Mouse (Mus musculus) CH12.LX (cell line): ENCODE data around the gene Mob4. TPM values are rescaled to one million over a fixed set of nuclear protein-coding genes. Genes with fewer than 3 reads are reported as not detected.

ENCODE experiments used
- DNase-seq: peaks from one replicate; pipeline ENCODE4 v3.0.0-alpha.2; 2013; ENCODE audit errors: extremely low read depth
- H3K27ac ChIP-seq: 2 replicates; pipeline ENCODE4 v1.5.1; 2012; ENCODE audit warnings: low read depth, mild to moderate bottlenecking, control low read depth, moderate library complexity; ENCODE audit not compliant: insufficient read depth
- H3K27me3 ChIP-seq: replicated peaks from 2 replicates; pipeline ENCODE3; 2012; ENCODE audit warnings: inconsistent platforms
- H3K36me3 ChIP-seq, 2 experiments: replicated peaks in 1 of 2; 2 replicates each; pipeline versions ENCODE3 to v1.6.1; 2012; ENCODE audit warnings: inconsistent platforms in 1 of 2, low read length in 1 of 2, mild to moderate bottlenecking in 1 of 2, mixed read lengths in 1 of 2, moderate library complexity in 1 of 2; ENCODE audit not compliant: control insufficient read depth in 1 of 2, insufficient read depth in 1 of 2
- H3K4me1 ChIP-seq, 2 experiments: 2 replicates each; pipeline ENCODE4 v1.6.1; 2012; ENCODE audit warnings: inconsistent platforms in 1 of 2, moderate library complexity in 1 of 2; ENCODE audit not compliant: insufficient read depth in 2 of 2, control insufficient read depth in 1 of 2
- H3K4me2 ChIP-seq: 2 replicates; pipeline ENCODE4 v1.6.1; 2012; ENCODE audit warnings: low read depth, mild to moderate bottlenecking, control low read depth; ENCODE audit not compliant: poor library complexity, insufficient read depth, severe bottlenecking
- H3K4me3 ChIP-seq, 3 experiments: fragments of 150-350 bp in 1 of 3; sonication (generic) in 1 of 3; replicated peaks in 1 of 3; 2 replicates each; pipeline versions ENCODE3 to v1.5.1; 2011 to 2012; ENCODE audit warnings: low read depth in 2 of 3, low read length in 2 of 3, mild to moderate bottlenecking in 2 of 3, moderate library complexity in 2 of 3, control low read depth in 1 of 3, improper control_type of control experiment in 1 of 3, inconsistent platforms in 1 of 3, mixed read lengths in 1 of 3; ENCODE audit not compliant: poor library complexity in 1 of 3
- H3K79me2 ChIP-seq: replicated peaks from 2 replicates; pipeline ENCODE4 v1.6.1; 2012; ENCODE audit warnings: mild to moderate bottlenecking, moderate library complexity; ENCODE audit not compliant: control insufficient read depth, poor library complexity, insufficient read depth, severe bottlenecking; ENCODE audit errors: extremely low read depth
- H3K9ac ChIP-seq: 2 replicates; pipeline ENCODE4 v1.6.1; 2012; ENCODE audit warnings: low read depth, mild to moderate bottlenecking, control low read depth, moderate library complexity; ENCODE audit not compliant: insufficient read depth
- H3K9me3 ChIP-seq: replicated peaks from 2 replicates; pipeline ENCODE3; 2012; ENCODE audit warnings: low read length, inconsistent platforms, mixed read lengths
- CHD1 ChIP-seq: IDR thresholded peaks from 2 replicates; pipeline ENCODE4 v1.6.1; 2012; ENCODE audit warnings: low read depth, low read length, improper control_type of control experiment, inconsistent platforms
- CHD2 ChIP-seq: IDR thresholded peaks from 2 replicates; pipeline ENCODE4 v1.6.1; 2011; ENCODE audit warnings: low read length, improper control_type of control experiment
- ELF1 ChIP-seq: IDR thresholded peaks from 2 replicates; pipeline ENCODE4 v1.6.1; 2014; ENCODE audit warnings: low read depth, mild to moderate bottlenecking, inconsistent platforms, low read length, improper control_type of control experiment
- EP300 ChIP-seq: IDR thresholded peaks from 2 replicates; pipeline ENCODE4 v1.6.1; 2011; ENCODE audit warnings: low read length, improper control_type of control experiment
- ETS1 ChIP-seq: conservative IDR thresholded peaks from 2 replicates; pipeline ENCODE4 v1.6.1; 2012; ENCODE audit warnings: low read depth, mild to moderate bottlenecking, inconsistent platforms, low read length, improper control_type of control experiment, moderate library complexity
- HCFC1 ChIP-seq: IDR thresholded peaks from 2 replicates; pipeline ENCODE4 v1.6.1; 2012; ENCODE audit warnings: low read depth, mild to moderate bottlenecking, inconsistent platforms, low read length, improper control_type of control experiment
- JUND ChIP-seq: conservative IDR thresholded peaks from 2 replicates; pipeline ENCODE4 v1.6.1; 2011; ENCODE audit warnings: low read depth, low read length, improper control_type of control experiment
- MEF2A ChIP-seq: IDR thresholded peaks from 2 replicates; pipeline ENCODE4 v1.6.1; 2014; ENCODE audit warnings: low read depth, mild to moderate bottlenecking, inconsistent platforms, low read length, improper control_type of control experiment, borderline replicate concordance
- MXI1 ChIP-seq: IDR thresholded peaks from 2 replicates; pipeline ENCODE4 v1.6.1; 2011; ENCODE audit warnings: mild to moderate bottlenecking, low read depth, low read length, improper control_type of control experiment
- NELFE ChIP-seq: IDR thresholded peaks from 2 replicates; pipeline ENCODE4 v1.6.1; 2011; ENCODE audit warnings: low read depth, low read length, improper control_type of control experiment
- NRF1 ChIP-seq: IDR thresholded peaks from 2 replicates; pipeline ENCODE4 v1.6.1; 2014; ENCODE audit warnings: low read depth, mild to moderate bottlenecking, inconsistent platforms, low read length, improper control_type of control experiment, moderate library complexity
- PAX5 ChIP-seq: IDR thresholded peaks from 2 replicates; pipeline ENCODE4 v1.6.1; 2012; ENCODE audit warnings: low read length, inconsistent platforms, mixed read lengths
- POLR2A ChIP-seq: IDR thresholded peaks from 2 replicates; pipeline ENCODE4 v1.6.1; 2011; ENCODE audit warnings: low read depth, mild to moderate bottlenecking, improper control_type of control experiment, low read length
- RAD21 ChIP-seq: IDR thresholded peaks from 2 replicates; pipeline ENCODE4 v1.6.1; 2011; ENCODE audit warnings: low read depth, mild to moderate bottlenecking, low read length, improper control_type of control experiment, moderate library complexity
- SIN3A ChIP-seq: IDR thresholded peaks from 2 replicates; pipeline ENCODE4 v1.6.1; 2012; ENCODE audit warnings: low read length, improper control_type of control experiment, inconsistent platforms
- SMC3 ChIP-seq: IDR thresholded peaks from 2 replicates; pipeline ENCODE4 v1.6.1; 2011; ENCODE audit warnings: low read depth, low read length, improper control_type of control experiment
- TCF12 ChIP-seq: IDR thresholded peaks from 2 replicates; pipeline ENCODE4 v1.6.1; 2014; ENCODE audit warnings: low read depth, mild to moderate bottlenecking, inconsistent platforms, low read length, improper control_type of control experiment
- UBTF ChIP-seq: IDR thresholded peaks from 2 replicates; pipeline ENCODE4 v1.6.1; 2012; ENCODE audit warnings: low read depth, mild to moderate bottlenecking, inconsistent platforms, low read length, improper control_type of control experiment, moderate library complexity
- USF1 ChIP-seq: IDR thresholded peaks from 2 replicates; pipeline ENCODE4 v1.6.1; 2014; ENCODE audit warnings: low read depth, mild to moderate bottlenecking, inconsistent platforms, low read length, improper control_type of control experiment
- ZKSCAN1 ChIP-seq: IDR thresholded peaks from 2 replicates; pipeline ENCODE4 v1.6.1; 2012; ENCODE audit warnings: low read depth, inconsistent platforms, low read length, improper control_type of control experiment, borderline replicate concordance
- ZMIZ1 ChIP-seq: IDR thresholded peaks from 2 replicates; pipeline ENCODE4 v1.6.1; 2012; ENCODE audit warnings: low read depth, mild to moderate bottlenecking, inconsistent platforms, low read length, improper control_type of control experiment
- ZNF384 ChIP-seq: IDR thresholded peaks from 2 replicates; pipeline ENCODE4 v1.6.1; 2012; ENCODE audit warnings: low read depth, low read length, improper control_type of control experiment, inconsistent platforms
- dilution Hi-C: fragments of 300-500 bp; cut with MboI; formaldehyde crosslinking; loops from 2 replicates; pipeline ENCODE4 v1.14.3; 2020; ENCODE audit warnings: low sequenced_read_pairs; ENCODE audit not compliant: extremely low pct_unique_long_range_greater_than_20kb, extremely low pct_ligation_motif_present
- in situ Hi-C: fragments of 300-500 bp; cut with MboI; formaldehyde crosslinking; loops from 3 replicates; pipeline ENCODE4 v1.14.3; 2019; ENCODE audit warnings: low sequenced_read_pairs, low pct_ligation_motif_present, low pct_unique_long_range_greater_than_20kb, mixed read lengths
- polyA plus RNA-seq: library from polyadenylated mRNA; unstranded; fragments of >175 nt; gene quantifications from 2 replicates; pipeline ENCODE4 v1.2.1, GENCODE M21; 2012; ENCODE audit warnings: low read depth; ENCODE audit not compliant: insufficient read length
- total RNA-seq, 2 experiments: library from RNA; depleted of rRNA; stranded (reverse); fragments of 300-350 nt in 1 of 2; fragments of >200 nt in 1 of 2; gene quantifications; 2 replicates each; pipeline ENCODE4 v1.2.3; 2012 to 2014

The Mob4 gene
- total and polyA plus RNA-seq, 3 experiments: 12.3 to 49.5 (median 34.1) TPM

DNA sequence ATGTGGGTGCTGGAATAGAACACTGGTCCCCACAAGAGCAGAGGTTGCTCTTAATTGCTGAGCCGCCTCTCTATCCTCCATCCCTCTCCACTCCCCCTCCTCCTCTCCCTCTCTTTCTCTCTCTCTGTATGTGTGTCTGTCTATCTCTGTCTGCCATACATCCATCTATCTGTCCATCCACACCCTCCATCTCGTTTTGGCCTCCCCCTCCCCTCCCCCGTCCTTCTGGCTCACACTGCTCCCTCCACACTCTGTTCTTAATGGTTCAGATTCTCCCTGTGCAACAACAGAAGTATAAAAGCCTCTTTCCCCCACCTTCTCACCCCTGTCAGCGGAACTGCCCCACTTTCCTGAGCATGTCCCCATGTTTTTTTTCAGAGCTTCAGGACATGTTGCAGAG is 36.5 kb downstream of the Mob4 start:
- dilution Hi-C loops: no loop called here
- Histone ChIP-seq H3K36me3 (no peaks in the 10 kb centered on the region), H3K9ac (no peak overlapping the region), H3K4me3 (no peak overlapping the region), H3K4me1 (no peaks in the 10 kb centered on the region), H3K27me3 (no peaks in the 10 kb centered on the region), H3K79me2 (no peaks in the 10 kb centered on the region), H3K4me2 (no peak overlapping the region), H3K9me3 (peaks cover 3% of the 10 kb centered on the region), H3K27ac (no peak overlapping the region)
- TF ChIP-seq HCFC1 (no peak), ZMIZ1 (no peak), PAX5 (no peak), ZKSCAN1 (no peak), TCF12 (no peak), CHD1 (no peak), POLR2A (no peak), NELFE (no peak), USF1 (no peak), MXI1 (no peak), EP300 (no peak), ELF1 (no peak)
- in situ Hi-C loops: no loop called here
- DNase-seq: no peak

DNA sequence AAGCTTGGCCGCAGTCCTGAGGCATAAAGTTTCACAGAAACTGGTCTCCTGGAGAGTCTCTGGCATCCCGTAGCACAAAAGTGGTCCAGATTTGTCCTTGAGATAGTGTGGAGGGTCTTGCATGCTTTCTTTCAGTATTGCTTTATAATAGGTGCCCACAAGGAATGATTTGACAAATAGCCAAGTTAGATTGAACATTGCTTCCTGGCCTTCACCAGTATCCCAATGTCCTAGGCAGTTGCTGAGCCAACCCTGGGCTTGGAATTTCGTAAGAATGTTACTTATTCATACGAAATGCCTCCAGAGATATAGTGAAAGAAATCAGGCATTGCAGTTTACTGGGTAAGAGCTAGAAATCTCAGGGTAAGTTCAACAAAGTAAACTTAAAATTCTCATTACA is 37.6 kb downstream of the Mob4 start:
- H3K27ac ChIP-seq: no peak overlapping the region
- no peaks in the 10 kb centered on the region for H3K4me1 ChIP-seq
- H3K79me2 ChIP-seq: no peaks in the 10 kb centered on the region
- H3K36me3 ChIP-seq: no peaks in the 10 kb centered on the region
- H3K9me3 ChIP-seq: peaks cover 3% of the 10 kb centered on the region
- no peak overlapping the region for H3K4me2 ChIP-seq
- no peak overlapping the region for H3K9ac ChIP-seq
- H3K4me3 ChIP-seq: no peak overlapping the region
- dilution Hi-C loops: no loop called here
- in situ Hi-C loops: no loop called here
- H3K27me3 ChIP-seq: no peaks in the 10 kb centered on the region
- TF ChIP-seq SMC3 (no peak), ZNF384 (no peak), JUND (no peak), MEF2A (no peak), CHD2 (no peak), RAD21 (no peak), SIN3A (no peak), EP300 (no peak), ETS1 (no peak), UBTF (no peak), ZKSCAN1 (no peak), ZMIZ1 (no peak), PAX5 (no peak), NRF1 (no peak), TCF12 (no peak), CHD1 (no peak), POLR2A (no peak)
- no peak for DNase-seq
